8 mouse cellular contexts compared by ENCODE assay signal in genomic region chr7:130657751-130658150, GRCm38 (mm10).
A peak's percentile ranks its signal among the peaks of the same experiment; 100 is the strongest.
DNase-seq lines count a peak whose midpoint lies in the region.

No protein-coding gene starts in this region.

- intact Hi-C loops in gastrocnemius, postnatal 14 days (cut with DNase I; ENCODE audit: low total_unique reads): no loop called here
- intact Hi-C loops in heart, postnatal 36 days (cut with DNase I): loop anchor here (2.0 kb wide), 1 partner anchor 13 kb away; no protein-coding TSS in a partner anchor

- DNase-seq in ovary, postnatal 36 days (ENCODE audit: low spot score): peak; percentile 52
- no peak for DNase-seq in ovary, postnatal 10 days (ENCODE audit: low spot score)
- peak; percentile 74 for DNase-seq in gastrocnemius, postnatal 14 days
- DNase-seq in heart, postnatal 36 days: peak; percentile 85 to 88
- peak; percentile 31 for DNase-seq in naive thymus-derived CD4-positive, alpha-beta T cell, adult 2 months (ENCODE audit: low read depth)
- no peak for DNase-seq in retina, embryonic 14.5 days (ENCODE audit: low spot score)
- DNase-seq in B cell, adult 2 months: no peak
- no peak for DNase-seq in yolk sac, embryonic 10.5 days (ENCODE audit: low spot score)

Comparison
In these comparisons a context has a peak if more than half of its experiments do, and no peak if none do; other contexts are left out.
1. DNase-seq: peak in ovary, postnatal 36 days (single experiment), gastrocnemius, postnatal 14 days (single experiment), heart, postnatal 36 days (2 of 2) and naive thymus-derived CD4-positive, alpha-beta T cell, adult 2 months (single experiment); none in ovary, postnatal 10 days (single experiment), retina, embryonic 14.5 days (single experiment), B cell, adult 2 months (0 of 2) and yolk sac, embryonic 10.5 days (single experiment).